Mouse (Mus musculus): ENCODE data around the gene Plekhf1.

Gene Plekhf1

DNA sequence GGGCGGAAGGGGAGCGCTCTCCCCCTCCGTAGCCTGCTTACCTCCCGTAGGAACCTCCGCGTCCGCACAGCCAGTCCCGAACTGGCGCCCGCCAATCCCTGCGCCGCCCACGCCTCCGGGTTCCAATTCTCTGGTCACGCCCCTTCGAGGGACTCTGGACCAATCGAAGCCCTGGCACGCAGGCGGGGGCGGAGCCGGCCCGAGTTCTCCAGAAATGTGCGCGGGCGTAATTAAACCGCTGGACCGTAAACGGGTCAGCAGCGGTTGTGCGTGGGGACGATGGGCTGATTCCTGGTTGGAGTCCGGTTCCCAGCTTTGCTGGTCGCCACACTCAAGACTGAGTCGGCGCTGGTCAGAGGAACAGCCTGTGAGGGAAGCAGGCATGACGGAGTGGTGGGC lies at the start of gene Plekhf1:
Plekhf1 (minus strand) TSS at position 117 of the 399 bp plus-strand sequence.
- H3K4me3 ChIP-seq (replicated peaks; ENCODE audit: low read length) = peak within 1 kb of the TSS; percentile 92
- H3K9me3 ChIP-seq (ENCODE audit: low read length) = peaks cover 6% of the 10 kb centered on the region; the same call in 1 of the 2 replicates
- no peaks in the 10 kb centered on the region for H3K36me3 ChIP-seq (ENCODE audit: insufficient read depth, low read length)
- peaks cover 75% of the 10 kb centered on the region for H3K4me1 ChIP-seq (replicated peaks; ENCODE audit: low read depth, low read length)
- TF ChIP-seq POU5F1 (IDR thresholded peaks at IDR 0.05; ENCODE audit: borderline replicate concordance, low read length) (no peak), NANOG (IDR thresholded peaks at IDR 0.05; ENCODE audit: borderline replicate concordance, low read length) (no peak), CTCF (conservative IDR thresholded peaks at IDR 0.05; ENCODE audit: low read length) (no peak)
- H3K27me3 ChIP-seq (ENCODE audit: insufficient read depth, low read length) = 0 out of 2 replicates have a peak, but pooled peaks cover 1% of the 10 kb centered on the region

DNA sequence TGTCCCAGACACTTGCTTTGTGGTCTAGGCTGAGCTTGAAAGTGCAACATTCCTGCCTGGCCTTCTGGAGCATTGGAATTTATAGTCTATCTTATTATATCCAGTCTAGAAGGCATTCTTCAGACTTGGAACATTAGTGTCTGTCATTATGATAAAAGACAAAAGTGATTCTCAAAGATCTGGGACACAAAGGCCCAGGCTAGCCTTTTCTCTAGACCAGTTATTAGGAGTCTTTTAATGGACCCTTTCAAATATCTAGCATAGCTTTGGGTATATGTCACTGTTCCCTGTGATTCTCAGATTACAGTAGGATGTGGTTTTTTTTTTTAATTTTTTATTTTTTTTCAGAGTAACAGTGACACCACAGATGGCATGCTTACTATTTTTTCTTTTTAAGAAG lies 44.7 kb upstream of the Plekhf1 start:
- H3K36me3 ChIP-seq (ENCODE audit: insufficient read depth, low read length) = peaks cover 16% of the 10 kb centered on the region
- H3K4me1 ChIP-seq (replicated peaks; ENCODE audit: low read depth, low read length) = peaks cover 19% of the 10 kb centered on the region
- no peaks in the 10 kb centered on the region for H3K27me3 ChIP-seq (ENCODE audit: insufficient read depth, low read length)
- H3K9me3 ChIP-seq (ENCODE audit: low read length) = no peaks in the 10 kb centered on the region
- TF ChIP-seq CTCF (conservative IDR thresholded peaks at IDR 0.05; ENCODE audit: low read length) = no peak
- TF ChIP-seq NANOG (IDR thresholded peaks at IDR 0.05; ENCODE audit: borderline replicate concordance, low read length) = no peak
- no peak for TF ChIP-seq POU5F1 (IDR thresholded peaks at IDR 0.05; ENCODE audit: borderline replicate concordance, low read length)
- H3K4me3 ChIP-seq (replicated peaks; ENCODE audit: low read length) = no peak overlapping the region

DNA sequence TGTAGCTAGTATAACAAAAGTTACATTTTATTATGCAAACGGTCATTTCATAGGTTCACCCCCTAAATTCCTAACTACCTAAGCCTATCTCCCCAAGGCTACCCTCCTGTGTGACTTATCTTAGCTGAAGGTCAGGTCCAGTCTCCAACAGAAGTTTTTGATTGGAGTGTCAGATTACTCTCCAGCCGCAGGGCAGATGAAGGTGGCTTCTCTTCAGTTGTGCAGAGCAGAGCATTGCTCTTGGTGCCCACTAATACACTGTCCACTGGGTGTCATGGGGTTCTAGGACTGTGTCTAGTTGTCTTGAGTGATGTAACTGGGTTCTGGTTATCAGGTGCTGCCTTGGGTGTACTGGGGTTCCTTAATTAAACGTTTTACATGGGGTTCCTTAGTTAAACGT lies 44.0 kb upstream of the Plekhf1 start:
- H3K4me1 ChIP-seq (replicated peaks; ENCODE audit: low read depth, low read length) = peaks cover 23% of the 10 kb centered on the region
- peak overlapping the region; percentile 97 for H3K4me3 ChIP-seq (replicated peaks; ENCODE audit: low read length)
- H3K36me3 ChIP-seq (ENCODE audit: insufficient read depth, low read length) = peaks cover 23% of the 10 kb centered on the region
- TF ChIP-seq NANOG (IDR thresholded peaks at IDR 0.05; ENCODE audit: borderline replicate concordance, low read length) = no peak
- no peak for TF ChIP-seq CTCF (conservative IDR thresholded peaks at IDR 0.05; ENCODE audit: low read length)
- TF ChIP-seq POU5F1 (IDR thresholded peaks at IDR 0.05; ENCODE audit: borderline replicate concordance, low read length) = no peak
- H3K9me3 ChIP-seq (ENCODE audit: low read length) = no peaks in the 10 kb centered on the region
- H3K27me3 ChIP-seq (ENCODE audit: insufficient read depth, low read length) = no peaks in the 10 kb centered on the region

DNA sequence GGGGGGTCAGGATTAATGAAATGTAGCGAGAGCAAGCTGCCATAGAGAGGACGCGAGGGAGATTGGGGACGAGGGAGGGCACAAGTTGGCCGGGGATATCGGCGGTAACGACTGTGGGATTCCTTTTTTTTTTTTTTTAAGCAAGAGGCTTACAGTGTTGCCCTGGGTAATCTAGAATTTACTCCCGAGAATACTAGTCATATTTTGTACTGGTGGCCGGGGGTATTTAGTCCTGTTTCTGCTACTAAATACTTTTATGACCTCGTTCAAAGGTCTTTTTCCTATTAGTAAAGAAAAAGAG lies 43.6 kb upstream of the Plekhf1 start:
- TF ChIP-seq POU5F1 (IDR thresholded peaks at IDR 0.05; ENCODE audit: borderline replicate concordance, low read length) (no peak), CTCF (conservative IDR thresholded peaks at IDR 0.05; ENCODE audit: low read length) (no peak), NANOG (IDR thresholded peaks at IDR 0.05; ENCODE audit: borderline replicate concordance, low read length) (no peak)
- Histone ChIP-seq H3K36me3 (ENCODE audit: insufficient read depth, low read length) (peaks cover 27% of the 10 kb centered on the region), H3K27me3 (ENCODE audit: insufficient read depth, low read length) (no peaks in the 10 kb centered on the region), H3K9me3 (ENCODE audit: low read length) (no peaks in the 10 kb centered on the region), H3K4me1 (replicated peaks; ENCODE audit: low read depth, low read length) (peaks cover 23% of the 10 kb centered on the region), H3K4me3 (replicated peaks; ENCODE audit: low read length) (peak overlapping the region; percentile 97)

DNA sequence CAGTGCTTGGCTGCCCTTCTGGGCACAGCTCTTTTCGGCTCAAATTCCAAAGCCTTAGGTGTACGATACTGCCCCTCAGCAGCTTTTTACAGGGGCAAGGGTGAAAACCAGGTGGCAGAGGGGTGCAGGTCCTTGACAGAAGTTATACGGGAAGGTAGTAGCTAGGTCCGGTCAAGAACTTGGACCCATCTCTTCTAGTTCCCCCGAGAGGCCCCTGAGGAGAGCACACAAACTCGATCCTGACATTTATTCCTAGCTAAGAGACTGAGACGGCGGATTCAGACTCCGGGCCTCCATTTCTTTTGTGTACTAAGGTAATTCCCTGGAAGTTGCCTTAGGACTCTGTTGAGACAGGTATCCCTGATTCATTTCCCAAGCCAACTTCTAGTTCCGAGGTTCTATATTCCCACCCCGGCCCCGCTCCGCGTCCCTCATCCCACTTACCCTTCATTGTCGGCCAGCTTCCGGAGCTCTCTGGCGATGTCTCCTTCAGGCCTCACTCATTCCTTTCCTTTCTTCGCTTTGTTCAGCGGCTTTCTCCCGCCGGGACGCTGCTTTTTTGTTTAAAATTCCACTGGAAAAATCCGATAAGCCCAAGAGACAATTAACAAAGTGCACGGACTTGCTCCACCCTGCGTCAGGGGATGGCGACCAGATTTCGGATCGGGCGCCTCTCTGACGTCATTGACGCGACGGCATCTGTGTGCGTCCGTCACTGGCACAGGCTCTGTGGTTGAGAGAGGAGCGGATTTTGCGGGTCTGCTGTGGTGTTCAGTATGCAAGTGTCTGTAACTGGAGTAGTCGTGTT lies 43.1 kb upstream of the Plekhf1 start, which contains the start of gene Pop4:
Pop4 (minus strand) TSS at position 721 of the 808 bp plus-strand sequence.
- Histone ChIP-seq H3K36me3 (ENCODE audit: insufficient read depth, low read length) (peaks cover 32% of the 10 kb centered on the region), H3K4me3 (replicated peaks; ENCODE audit: low read length) (peak within 1 kb of the TSS; percentile 97), H3K9me3 (ENCODE audit: low read length) (no peaks in the 10 kb centered on the region), H3K27me3 (ENCODE audit: insufficient read depth, low read length) (no peaks in the 10 kb centered on the region), H3K4me1 (replicated peaks; ENCODE audit: low read depth, low read length) (peaks cover 23% of the 10 kb centered on the region)
- TF ChIP-seq NANOG (IDR thresholded peaks at IDR 0.05; ENCODE audit: borderline replicate concordance, low read length) (no peak), POU5F1 (IDR thresholded peaks at IDR 0.05; ENCODE audit: borderline replicate concordance, low read length) (no peak), CTCF (conservative IDR thresholded peaks at IDR 0.05; ENCODE audit: low read length) (no peak)

DNA sequence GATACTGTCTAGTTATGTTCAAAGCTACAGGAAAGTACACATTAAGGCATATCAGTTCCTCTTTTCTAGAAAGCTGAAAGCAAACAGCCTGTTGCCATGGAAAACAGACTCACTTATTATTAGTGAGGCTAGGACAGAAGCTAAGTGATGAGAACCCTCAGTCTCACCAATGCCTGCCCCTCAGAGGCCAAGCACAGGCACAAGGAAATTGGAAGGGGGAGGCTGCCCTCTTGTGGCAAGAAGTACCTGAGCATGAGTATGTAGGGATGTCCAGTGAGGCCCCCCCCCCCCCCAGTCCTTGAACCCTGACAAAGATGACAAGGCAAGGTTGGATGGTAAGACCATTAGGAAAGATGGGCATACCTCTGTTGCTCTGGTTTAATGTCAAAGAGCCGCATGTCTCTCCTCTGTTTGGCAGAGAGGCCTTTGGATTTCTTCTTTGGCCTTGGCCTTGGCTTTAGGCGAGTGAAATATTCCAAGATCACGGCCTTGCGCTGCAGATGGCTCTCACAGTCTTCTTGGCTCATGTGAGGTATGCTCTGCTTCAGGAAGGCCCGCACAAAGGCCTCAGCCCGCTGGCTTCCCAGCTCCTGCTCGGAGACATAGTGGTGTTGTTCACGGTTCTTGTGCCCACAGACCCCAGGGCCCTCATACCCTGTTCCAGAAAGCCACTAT lies 39.3 kb upstream of the Plekhf1 start:
- H3K4me1 ChIP-seq (replicated peaks; ENCODE audit: low read depth, low read length) = peaks cover 20% of the 10 kb centered on the region
- no peaks in the 10 kb centered on the region for H3K9me3 ChIP-seq (ENCODE audit: low read length)
- no peak overlapping the region for H3K4me3 ChIP-seq (replicated peaks; ENCODE audit: low read length)
- no peaks in the 10 kb centered on the region for H3K27me3 ChIP-seq (ENCODE audit: insufficient read depth, low read length)
- peak; percentile 53 for TF ChIP-seq CTCF (conservative IDR thresholded peaks at IDR 0.05; ENCODE audit: low read length)
- no peak for TF ChIP-seq POU5F1 (IDR thresholded peaks at IDR 0.05; ENCODE audit: borderline replicate concordance, low read length)
- TF ChIP-seq NANOG (IDR thresholded peaks at IDR 0.05; ENCODE audit: borderline replicate concordance, low read length) = no peak
- peaks cover 70% of the 10 kb centered on the region for H3K36me3 ChIP-seq (ENCODE audit: insufficient read depth, low read length)

DNA sequence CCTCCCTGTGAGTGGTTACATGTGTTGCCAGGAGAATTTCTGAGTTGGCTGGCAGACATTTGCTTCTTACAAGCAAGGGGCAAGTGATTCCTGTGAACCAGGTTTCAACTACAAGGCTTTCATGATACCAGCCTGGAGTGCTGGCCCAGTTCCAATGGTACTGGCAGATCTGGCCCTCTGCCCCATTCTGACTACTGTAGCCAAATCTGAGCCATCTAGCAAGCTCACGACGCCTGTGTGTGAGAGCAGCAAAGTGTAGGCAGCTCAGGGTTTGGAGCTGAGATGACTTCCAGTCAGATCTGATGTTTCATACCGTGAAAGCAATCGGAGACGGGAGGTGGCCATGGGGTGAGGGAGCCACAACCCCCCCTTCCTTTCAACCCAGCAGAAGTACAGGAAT lies 34.6 kb upstream of the Plekhf1 start:
- H3K36me3 ChIP-seq (ENCODE audit: insufficient read depth, low read length) = peaks cover 67% of the 10 kb centered on the region
- no peak for TF ChIP-seq CTCF (conservative IDR thresholded peaks at IDR 0.05; ENCODE audit: low read length)
- no peak for TF ChIP-seq NANOG (IDR thresholded peaks at IDR 0.05; ENCODE audit: borderline replicate concordance, low read length)
- no peak for TF ChIP-seq POU5F1 (IDR thresholded peaks at IDR 0.05; ENCODE audit: borderline replicate concordance, low read length)
- H3K9me3 ChIP-seq (ENCODE audit: low read length) = no peaks in the 10 kb centered on the region
- peaks cover 25% of the 10 kb centered on the region for H3K4me1 ChIP-seq (replicated peaks; ENCODE audit: low read depth, low read length)
- H3K27me3 ChIP-seq (ENCODE audit: insufficient read depth, low read length) = no peaks in the 10 kb centered on the region
- H3K4me3 ChIP-seq (replicated peaks; ENCODE audit: low read length) = no peak overlapping the region

DNA sequence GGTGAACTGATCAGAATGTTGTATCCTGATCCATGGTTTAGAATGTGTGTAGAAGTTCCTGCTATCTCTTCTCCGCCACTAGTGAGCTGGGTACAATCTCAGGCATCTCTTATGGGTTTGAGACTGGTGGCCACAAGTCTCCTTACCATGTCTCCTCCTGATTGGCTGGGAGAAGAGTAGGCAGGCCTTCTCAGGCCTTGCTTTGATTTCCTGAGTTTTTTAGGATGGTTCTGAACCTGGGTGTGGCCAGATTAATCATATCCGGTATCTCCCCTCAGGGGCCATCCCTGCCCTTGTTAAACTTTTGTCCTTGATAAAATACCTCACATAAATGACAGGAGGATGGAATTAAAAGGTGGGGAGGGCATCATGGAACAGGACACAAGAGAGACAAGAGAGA lies 31.8 kb upstream of the Plekhf1 start:
- Histone ChIP-seq H3K4me1 (replicated peaks; ENCODE audit: low read depth, low read length) (peaks cover 47% of the 10 kb centered on the region), H3K4me3 (replicated peaks; ENCODE audit: low read length) (no peak overlapping the region), H3K27me3 (ENCODE audit: insufficient read depth, low read length) (no peaks in the 10 kb centered on the region), H3K36me3 (ENCODE audit: insufficient read depth, low read length) (peaks cover 39% of the 10 kb centered on the region), H3K9me3 (ENCODE audit: low read length) (no peaks in the 10 kb centered on the region)
- no peak for TF ChIP-seq CTCF (conservative IDR thresholded peaks at IDR 0.05; ENCODE audit: low read length)
- TF ChIP-seq POU5F1 (IDR thresholded peaks at IDR 0.05; ENCODE audit: borderline replicate concordance, low read length) = no peak
- TF ChIP-seq NANOG (IDR thresholded peaks at IDR 0.05; ENCODE audit: borderline replicate concordance, low read length) = no peak
